Mouse (Mus musculus) midbrain, embryonic 15.5 days (tissue): Measurements from ENCODE around the gene Spdye4a. TPM values are rescaled to one million over a fixed set of nuclear protein-coding genes. Genes with fewer than 3 reads are reported as not detected.
"Not testable (repeated sequence)": the region's sequence is repeated elsewhere in the genome, so short reads cannot be mapped to it uniquely, and the experiment has no call there.

ENCODE experiments used
- ATAC-seq: fragments of 200-750 bp; cut with Nextera tagmentation; replicated peaks from 2 replicates; pipeline ENCODE4 v1.8.0; 2017; ENCODE audit warnings: moderate TSS enrichment
- H3K27ac ChIP-seq: fragments of 300-500 bp; sonication (generic); 2 replicates; pipeline ENCODE4 v1.5.1; 2015; ENCODE audit warnings: mild to moderate bottlenecking, inconsistent platforms
- H3K27me3 ChIP-seq: fragments of 300-500 bp; sonication (generic); replicated peaks from 2 replicates; pipeline ENCODE4 v1.6.1; 2015; ENCODE audit warnings: inconsistent platforms
- H3K36me3 ChIP-seq: fragments of 300-500 bp; sonication (generic); replicated peaks from 2 replicates; pipeline ENCODE4 v1.6.1; 2015; ENCODE audit warnings: inconsistent platforms
- H3K4me1 ChIP-seq: fragments of 300-500 bp; sonication (generic); 2 replicates; pipeline ENCODE4 v1.6.1; 2015; ENCODE audit warnings: inconsistent platforms
- H3K4me2 ChIP-seq: fragments of 300-500 bp; sonication (generic); 2 replicates; pipeline ENCODE4 v1.6.1; 2015; ENCODE audit warnings: inconsistent platforms, mild to moderate bottlenecking, moderate library complexity
- H3K4me3 ChIP-seq: fragments of 300-500 bp; sonication (generic); 2 replicates; pipeline ENCODE4 v1.5.1; 2015; ENCODE audit warnings: mild to moderate bottlenecking, inconsistent platforms
- H3K9ac ChIP-seq: fragments of 300-500 bp; sonication (generic); 2 replicates; pipeline ENCODE4 v1.6.1; 2015; ENCODE audit warnings: mild to moderate bottlenecking, inconsistent platforms
- H3K9me3 ChIP-seq: fragments of 300-500 bp; sonication (generic); 2 replicates; pipeline ENCODE4 v1.6.1; 2016; ENCODE audit warnings: inconsistent platforms
- WGBS: fragments of 180-500 bp; shearing (Covaris S2); methylation state at CpG from one replicate; pipeline ENCODE4 v1.1.7; 2015; ENCODE audit warnings: mixed read lengths; 5-methylcytosine and 5-hydroxymethylcytosine counted together
- polyA plus RNA-seq: library from polyadenylated mRNA; unstranded; fragments of >200 nt; fragmentation: Nextera tagmentation; extraction: Ambion mirVana; gene quantifications from 2 replicates; pipeline ENCODE4 v1.2.1, GENCODE M21; 2015

Gene Spdye4a
- polyA plus RNA-seq, 1 experiment from 2014 or later = not detected

GRCm38 (mm10) chr5:143213832-143214231, 12.9 kb downstream of the Spdye4a start:
- Histone ChIP-seq H3K4me3 (no peak overlapping the region), H3K27me3 (no peaks in the 10 kb centered on the region), H3K9me3 (no peaks in the 10 kb centered on the region), H3K27ac (no peak overlapping the region), H3K9ac (no peak overlapping the region), H3K36me3 (no peaks in the 10 kb centered on the region), H3K4me1 (no peaks in the 10 kb centered on the region), H3K4me2 (no peak overlapping the region)
- ATAC-seq = no peak
- WGBS = 86% methylated on average over 2 of the region's 2 CpGs

GRCm38 (mm10) chr5:143205015-143205414, 21.7 kb downstream of the Spdye4a start:
- H3K4me3 ChIP-seq = no peak overlapping the region
- 71% methylated on average over 3 of the region's 3 CpGs for WGBS
- H3K4me1 ChIP-seq = no peaks in the 10 kb centered on the region
- H3K9ac ChIP-seq = no peak overlapping the region
- H3K27me3 ChIP-seq = no peaks in the 10 kb centered on the region
- no peak overlapping the region for H3K27ac ChIP-seq
- no peak for ATAC-seq
- no peak overlapping the region for H3K4me2 ChIP-seq
- no peaks in the 10 kb centered on the region for H3K9me3 ChIP-seq
- no peaks in the 10 kb centered on the region for H3K36me3 ChIP-seq

- Histone ChIP-seq H3K9ac (no peak overlapping the region), H3K4me3 (no peak overlapping the region), H3K4me2 (no peak overlapping the region), H3K4me1 (no peaks in the 10 kb centered on the region), H3K27ac (no peak overlapping the region), H3K9me3 (no peaks in the 10 kb centered on the region), H3K27me3 (no peaks in the 10 kb centered on the region), H3K36me3 (no peaks in the 10 kb centered on the region)
- no peak for ATAC-seq
- 80% methylated on average over 4 of the region's 4 CpGs for WGBS
These were observed 30.2 kb downstream of the Spdye4a start for GRCm38 (mm10) chr5:143196506-143196905.

- H3K27ac ChIP-seq = no peak overlapping the region
- no peaks in the 10 kb centered on the region for H3K9me3 ChIP-seq
- H3K9ac ChIP-seq = no peak overlapping the region
- H3K4me1 ChIP-seq = no peaks in the 10 kb centered on the region
- H3K27me3 ChIP-seq = no peaks in the 10 kb centered on the region
- H3K4me3 ChIP-seq = no peak overlapping the region
- H3K4me2 ChIP-seq = no peak overlapping the region
- ATAC-seq = no peak
- H3K36me3 ChIP-seq = no peaks in the 10 kb centered on the region
- 77% methylated on average over 2 of the region's 2 CpGs for WGBS
These were observed 31.5 kb downstream of the Spdye4a start for GRCm38 (mm10) chr5:143195166-143195565.

GRCm38 (mm10) chr5:143194747-143195146, 31.9 kb downstream of the Spdye4a start:
- not testable (repeated sequence) for H3K27ac ChIP-seq

GRCm38 (mm10) chr5:143192806-143193205, 33.9 kb downstream of the Spdye4a start:
- Histone ChIP-seq H3K27ac (no peak overlapping the region), H3K4me1 (no peaks in the 10 kb centered on the region), H3K36me3 (no peaks in the 10 kb centered on the region), H3K27me3 (no peaks in the 10 kb centered on the region), H3K9ac (no peak overlapping the region), H3K4me3 (no peak overlapping the region), H3K9me3 (no peaks in the 10 kb centered on the region), H3K4me2 (no peak overlapping the region)
- WGBS = 93% methylated on average over 8 of the region's 8 CpGs
- no peak for ATAC-seq

More at GRCm38 (mm10) chr5:143194747-143195146, 31.9 kb downstream of the Spdye4a start:
- 72% methylated on average over 8 of the region's 8 CpGs for WGBS
- not testable (repeated sequence) for H3K9me3 ChIP-seq, H3K4me2 ChIP-seq, H3K4me3 ChIP-seq, H3K9ac ChIP-seq, H3K36me3 ChIP-seq, H3K4me1 ChIP-seq, ATAC-seq, H3K27me3 ChIP-seq

- ATAC-seq, H3K27me3 ChIP-seq, H3K4me1 ChIP-seq, H3K9ac ChIP-seq, H3K4me2 ChIP-seq, H3K4me3 ChIP-seq, H3K36me3 ChIP-seq, H3K9me3 ChIP-seq, H3K27ac ChIP-seq: not testable (repeated sequence)
- WGBS = 100% methylated on average over 1 of the region's 1 CpGs
These were observed 38.7 kb downstream of the Spdye4a start for GRCm38 (mm10) chr5:143188014-143188413.

- peaks cover 27% of the 10 kb centered on the region for H3K36me3 ChIP-seq
- H3K4me1 ChIP-seq = peaks cover 14% of the 10 kb centered on the region
- H3K4me3 ChIP-seq = peak within 1 kb of the TSS; percentile 78
- ATAC-seq = peak; percentile 98
- H3K27me3 ChIP-seq = no peaks in the 10 kb centered on the region
- no peaks in the 10 kb centered on the region for H3K9me3 ChIP-seq
- H3K4me2 ChIP-seq = peak within 1 kb of the TSS; percentile 78
- peak within 1 kb of the TSS; percentile 94 for H3K9ac ChIP-seq
- H3K27ac ChIP-seq = peak within 1 kb of the TSS; percentile 87
- WGBS = under 1% methylated on average over 58 of the region's 58 CpGs
These were observed 46.2 kb downstream of the Spdye4a start, which contains the start of the genes Rbak and Spdye4b for GRCm38 (mm10) chr5:143180255-143181076. Rbak (minus strand) TSS chr5:143180775. Spdye4b (plus strand) TSS chr5:143181017.

GRCm38 (mm10) chr5:143179179-143179578, 47.5 kb downstream of the Spdye4a start:
- no peaks in the 10 kb centered on the region for H3K9me3 ChIP-seq
- no peak for ATAC-seq
- peaks cover 39% of the 10 kb centered on the region for H3K36me3 ChIP-seq
- H3K4me1 ChIP-seq = peaks cover 14% of the 10 kb centered on the region
- peak overlapping the region; percentile 78 for H3K4me3 ChIP-seq
- WGBS = 32% methylated on average over 6 of the region's 6 CpGs
- H3K9ac ChIP-seq = no peak overlapping the region
- no peaks in the 10 kb centered on the region for H3K27me3 ChIP-seq
- no peak overlapping the region for H3K27ac ChIP-seq
- peak overlapping the region; percentile 78 for H3K4me2 ChIP-seq

GRCm38 (mm10) chr5:143177541-143178200, 49.0 kb downstream of the Spdye4a start:
- Histone ChIP-seq H3K27ac (no peak overlapping the region), H3K4me1 (peaks cover 14% of the 10 kb centered on the region), H3K27me3 (no peaks in the 10 kb centered on the region), H3K9ac (no peak overlapping the region), H3K4me2 (no peak overlapping the region), H3K4me3 (no peak overlapping the region), H3K36me3 (peaks cover 54% of the 10 kb centered on the region), H3K9me3 (no peaks in the 10 kb centered on the region)
- 91% methylated on average over 3 of the region's 3 CpGs for WGBS
- no peak for ATAC-seq

- Histone ChIP-seq H3K4me1 (peaks cover 14% of the 10 kb centered on the region), H3K9me3 (no peaks in the 10 kb centered on the region), H3K27me3 (no peaks in the 10 kb centered on the region), H3K4me3 (no peak overlapping the region), H3K9ac (no peak overlapping the region), H3K27ac (no peak overlapping the region), H3K4me2 (no peak overlapping the region), H3K36me3 (peaks cover 69% of the 10 kb centered on the region)
- ATAC-seq = no peak
- 97% methylated on average over 4 of the region's 4 CpGs for WGBS
These were observed 50.7 kb downstream of the Spdye4a start for GRCm38 (mm10) chr5:143175970-143176369.
